Mouse (Mus musculus): ENCODE results near the gene Vps72.

- TF ChIP-seq CTCF (IDR thresholded peaks at IDR 0.05; ENCODE audit: low read depth, low read length), result no peak
- TF ChIP-seq POLR2A (IDR thresholded peaks at IDR 0.05; ENCODE audit: insufficient read depth, low read length), result no peak
These were observed 49.5 kb downstream of the Vps72 start, which contains the start of gene Sema6c for GRCm38 (mm10) chr3:95159987-95160963.

All from ES-Bruce4 (cell line).